11 mouse cellular contexts compared by ENCODE assay signal in genomic region chr1:43966756-43967155, GRCm38 (mm10). TPM values are rescaled to one million over a fixed set of nuclear protein-coding genes. Genes with fewer than 3 reads are reported as not detected.
DNase-seq lines count a peak whose midpoint lies in the region; ATAC-seq and TF ChIP-seq lines count a peak whose summit lies in the region.
"Had no signal": no experiment of that assay in that cellular context is flagged by ENCODE, and none has a peak within 500 bp of the region (broad histone marks: within the 10 kb centered on the region; RNA-seq: fewer than 3 reads in every experiment).

No protein-coding gene starts in this region.

- H3K4me1 ChIP-seq in intestine, postnatal 0 days (replicated peaks; ENCODE audit: control insufficient read depth, insufficient read depth, low read length): no peaks in the 10 kb centered on the region
- no peaks in the 10 kb centered on the region for H3K4me1 ChIP-seq in intestine, embryonic 15.5 days (replicated peaks)
- H3K4me1 ChIP-seq: limb, embryonic 15.5 days; neural tube, embryonic 13.5 days had no signal

- no peak overlapping the region for H3K4me2 ChIP-seq in intestine, postnatal 0 days (replicated peaks; ENCODE audit: low read depth)
- H3K4me2 ChIP-seq in intestine, embryonic 15.5 days (replicated peaks): no peak overlapping the region
- H3K4me2 ChIP-seq: limb, embryonic 15.5 days; neural tube, embryonic 13.5 days had no signal

- ATAC-seq in intestine, postnatal 0 days: no peak
- ATAC-seq in intestine, embryonic 15.5 days: no peak

- no peak overlapping the region for H3K27ac ChIP-seq in intestine, postnatal 0 days (ENCODE audit: low read depth, low read length)
- no peak overlapping the region for H3K27ac ChIP-seq in intestine, embryonic 15.5 days
- H3K27ac ChIP-seq: limb, embryonic 15.5 days; neural tube, embryonic 13.5 days had no signal

- peak; percentile 52 for TF ChIP-seq CTCF in intestine, postnatal 0 days (IDR thresholded peaks at IDR 0.05; ENCODE audit: low read depth)
- peak; percentile 23; the same call in 1 of the 2 replicates for TF ChIP-seq CTCF in brain, embryonic 14.5 days (IDR thresholded peaks at IDR 0.05; ENCODE audit: borderline replicate concordance, extremely low read depth, insufficient read depth, insufficient read length)

- no peak for TF ChIP-seq POLR2A in brain, embryonic 14.5 days (IDR thresholded peaks at IDR 0.05; ENCODE audit: borderline replicate concordance, extremely low read depth, insufficient read depth, insufficient read length, poor library complexity, severe bottlenecking)

- H3K9me3 ChIP-seq in intestine, postnatal 0 days (ENCODE audit: control insufficient read depth): no peaks in the 10 kb centered on the region
- H3K9me3 ChIP-seq in intestine, embryonic 15.5 days: no peaks in the 10 kb centered on the region
- H3K9me3 ChIP-seq: limb, embryonic 15.5 days; megakaryocyte, embryonic 14.5 days; neural tube, embryonic 13.5 days had no signal

- H3K9ac ChIP-seq in intestine, postnatal 0 days (ENCODE audit: low read depth, low read length): no peak overlapping the region
- H3K9ac ChIP-seq in intestine, embryonic 15.5 days: no peak overlapping the region
- H3K9ac ChIP-seq: limb, embryonic 15.5 days; neural tube, embryonic 13.5 days had no signal

- H3K27me3 ChIP-seq in intestine, postnatal 0 days (replicated peaks; ENCODE audit: control insufficient read depth, insufficient read depth, low read length): no peaks in the 10 kb centered on the region
- no peaks in the 10 kb centered on the region for H3K27me3 ChIP-seq in intestine, embryonic 15.5 days (replicated peaks)
- H3K27me3 ChIP-seq: limb, embryonic 15.5 days; megakaryocyte, embryonic 14.5 days; neural tube, embryonic 13.5 days had no signal

- no peak overlapping the region for H3K4me3 ChIP-seq in intestine, postnatal 0 days (ENCODE audit: low read depth, low read length)
- no peak overlapping the region for H3K4me3 ChIP-seq in intestine, embryonic 15.5 days (replicated peaks)
- H3K4me3 ChIP-seq: limb, embryonic 15.5 days; megakaryocyte, embryonic 14.5 days; neural tube, embryonic 13.5 days had no signal

- peak; percentile 6 for DNase-seq in thymus, postnatal 0 days (ENCODE audit: low spot score)
- DNase-seq in thymus, adult 18-20 months: no peak
- no peak for DNase-seq in brain, embryonic 14.5 days (ENCODE audit: low read depth)
- DNase-seq in spleen, adult 12 weeks (ENCODE audit: low spot score): no peak
- no peak for DNase-seq in right cerebral cortex, adult 2 months (ENCODE audit: low spot score in 2 of 2)
- DNase-seq: right cerebral cortex, postnatal 4 days had no signal

- peaks cover 35% of the 10 kb centered on the region for H3K36me3 ChIP-seq in intestine, postnatal 0 days (ENCODE audit: control insufficient read depth, insufficient read depth)
- H3K36me3 ChIP-seq in intestine, embryonic 15.5 days: peaks cover 10% of the 10 kb centered on the region; the same call in 1 of the 2 replicates

- 90% methylated on average over 4 of the region's 4 CpGs for WGBS in intestine, postnatal 0 days
- WGBS in intestine, embryonic 15.5 days: 80% methylated on average over 4 of the region's 4 CpGs

RNA-seq across cellular contexts. Expression of gene Tpp2, which starts 33.3 kb away (rescaled TPM):
- polyA plus RNA-seq in intestine, postnatal 0 days (2015; fragmentation: Nextera tagmentation; extraction: Ambion mirVana): 18.8 and 20.5 TPM in 2 replicates
- polyA plus RNA-seq in intestine, embryonic 15.5 days (2015; fragmentation: Nextera tagmentation; extraction: Ambion mirVana): 53.8 and 59.9 TPM in 2 replicates
- polyA plus RNA-seq in thymus, postnatal 0 days (2015; fragmentation: Nextera tagmentation; extraction: Ambion mirVana): 55.2 and 55.3 TPM in 2 replicates
- polyA plus RNA-seq in brain, embryonic 14.5 days (2012; rRNA removed): 23.4 and 31.9 TPM in 2 replicates

RNA-seq across cellular contexts. Expression of gene Mettl21c, which starts 53.1 kb away (rescaled TPM):
- polyA plus RNA-seq in intestine, postnatal 0 days (2015; fragmentation: Nextera tagmentation; extraction: Ambion mirVana): 0.16 and 0.31 TPM in 2 replicates
- polyA plus RNA-seq in intestine, embryonic 15.5 days (2015; fragmentation: Nextera tagmentation; extraction: Ambion mirVana): 0.42 and 0.49 TPM in 2 replicates
- 0.85 and 1.1 TPM in 2 replicates for polyA plus RNA-seq in thymus, postnatal 0 days (2015; fragmentation: Nextera tagmentation; extraction: Ambion mirVana)
- polyA plus RNA-seq in brain, embryonic 14.5 days (2012; rRNA removed): 1.5 and 1.7 TPM in 2 replicates
